Mouse (Mus musculus) splenic B cell, adult 2 months (primary cell): ENCODE measurements around the gene Mid1.
A peak's percentile ranks its signal among the peaks of the same experiment; 100 is the strongest.
"Not testable (repeated sequence)": the region's sequence is repeated elsewhere in the genome, so short reads cannot be mapped to it uniquely, and the experiment has no call there.

Source experiments
- DNase-seq: peaks from one replicate; pipeline ENCODE4 v3.0.0-alpha.2; 2011; ENCODE audit warnings: low read depth, low spot score
- H3K27me3 ChIP-seq: 2 replicates; pipeline ENCODE4 v1.6.1; 2012; ENCODE audit warnings: mild to moderate bottlenecking, low read length, moderate library complexity, mixed read lengths; ENCODE audit not compliant: control insufficient read depth, poor library complexity, insufficient read depth, severe bottlenecking
- H3K36me3 ChIP-seq: 2 replicates; pipeline ENCODE4 v1.6.1; 2012; ENCODE audit warnings: mild to moderate bottlenecking, low read length, moderate library complexity, mixed read lengths; ENCODE audit not compliant: control insufficient read depth, poor library complexity, insufficient read depth, severe bottlenecking

The Mid1 gene

DNA sequence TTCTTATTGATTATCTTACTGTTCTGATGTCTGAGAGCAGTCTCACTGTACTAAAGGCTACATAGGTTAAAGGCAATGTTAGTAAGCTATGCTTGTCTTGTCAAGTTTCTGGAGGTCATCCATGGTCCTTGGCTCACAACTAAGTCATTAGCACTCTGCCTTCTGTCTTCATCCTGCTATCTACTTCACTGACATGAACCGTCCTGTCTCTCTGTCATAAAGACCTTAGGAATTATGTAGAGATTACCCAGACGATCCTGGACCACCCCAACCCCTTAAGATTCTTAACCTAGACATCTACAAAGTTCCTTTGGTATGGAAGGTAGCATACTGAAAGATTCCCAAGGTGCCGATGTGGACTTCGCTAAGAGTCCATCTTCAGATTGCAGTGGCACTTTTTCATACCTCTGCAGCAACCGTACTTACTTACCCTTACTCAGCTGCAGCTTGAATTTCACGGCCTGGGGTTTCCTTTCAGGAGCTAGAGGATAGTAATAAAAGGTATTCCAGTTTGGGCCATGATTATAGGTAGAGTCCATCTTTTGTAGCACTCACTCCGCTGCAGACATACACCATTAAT lies 292.9 kb downstream of the Mid1 start:
- not testable (repeated sequence) for H3K36me3 ChIP-seq, H3K27me3 ChIP-seq
- peak; percentile 53 for DNase-seq

DNA sequence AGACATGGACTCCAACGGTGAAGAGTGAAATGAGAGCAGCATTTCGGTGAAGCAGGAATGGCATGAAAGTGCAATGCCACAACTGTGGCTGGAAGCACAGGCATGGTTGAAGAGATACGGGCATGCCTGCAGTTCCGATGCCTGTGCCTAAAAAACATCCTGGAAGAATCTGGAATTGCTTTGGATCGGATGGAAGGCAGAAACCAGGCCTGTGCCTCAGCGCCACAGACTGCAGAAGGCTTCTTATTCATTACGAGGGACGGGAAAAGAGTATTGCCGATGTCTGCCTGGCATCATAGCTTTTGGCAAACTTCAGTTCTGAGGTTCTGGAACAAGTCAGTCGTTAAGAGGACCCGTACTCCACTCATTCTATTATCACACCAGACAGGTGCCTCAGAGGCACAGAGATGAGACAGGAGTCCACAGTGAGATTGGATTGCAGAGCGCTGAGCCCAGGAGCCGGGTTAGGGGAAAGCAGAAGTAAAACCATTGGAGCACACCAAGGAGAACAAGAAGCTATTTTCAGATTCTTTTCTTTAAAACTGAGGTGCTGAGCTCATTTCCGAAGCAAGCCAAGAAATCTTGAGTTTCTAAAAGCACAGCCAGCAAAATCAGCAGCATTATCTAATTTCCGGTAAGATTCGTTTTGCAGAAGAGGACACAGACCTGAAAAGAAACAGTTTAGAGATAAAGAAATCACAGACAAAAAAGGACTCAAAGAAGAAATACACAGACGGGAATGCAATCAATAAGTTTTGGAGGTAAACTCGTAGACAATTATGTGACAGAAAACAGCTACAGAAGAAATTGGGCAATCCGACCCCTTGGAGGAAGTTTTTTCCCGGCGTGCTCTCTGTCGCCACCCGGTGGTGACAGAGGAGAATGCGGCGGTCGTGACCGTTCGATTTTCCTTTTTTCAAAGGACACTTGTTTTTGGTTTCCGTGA lies 293.7 kb downstream of the Mid1 start:
- H3K36me3 ChIP-seq, H3K27me3 ChIP-seq: not testable (repeated sequence)
- peak; percentile 91 for DNase-seq

DNA sequence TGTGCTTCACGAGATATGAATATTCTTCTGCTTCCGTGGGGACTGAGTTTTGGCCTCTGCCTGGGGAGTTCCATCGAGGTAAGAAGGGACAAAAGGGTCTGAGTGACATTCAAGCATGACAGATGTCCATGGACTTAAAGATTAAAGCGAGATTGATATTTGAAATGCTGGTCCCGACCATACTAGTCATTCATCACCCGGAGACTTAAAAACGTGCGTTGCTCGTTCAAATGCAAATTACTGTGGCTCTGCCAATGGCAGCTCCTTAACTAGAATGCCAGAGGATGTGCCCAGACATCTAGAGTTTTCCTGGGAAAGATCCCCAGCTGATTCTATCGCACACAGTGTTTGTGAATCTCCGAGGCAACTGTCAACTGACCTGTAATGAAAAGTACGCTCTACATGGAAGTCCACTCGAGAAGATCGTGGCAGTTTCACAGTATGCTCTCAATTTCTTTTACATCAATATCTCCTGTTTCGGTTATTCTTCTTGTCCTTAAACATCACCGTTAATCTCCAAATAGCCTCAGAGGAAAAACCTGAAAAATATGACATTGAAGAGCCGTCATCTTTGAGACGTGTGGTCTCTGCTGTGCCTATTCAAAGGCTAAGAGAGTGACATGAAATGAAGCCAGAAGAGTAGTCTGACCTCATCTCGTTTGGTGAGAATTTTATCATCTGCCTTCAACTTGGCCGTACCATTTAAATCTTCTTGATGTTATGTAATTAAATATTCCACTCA lies 294.6 kb downstream of the Mid1 start:
- H3K27me3 ChIP-seq, H3K36me3 ChIP-seq, DNase-seq: not testable (repeated sequence)

DNA sequence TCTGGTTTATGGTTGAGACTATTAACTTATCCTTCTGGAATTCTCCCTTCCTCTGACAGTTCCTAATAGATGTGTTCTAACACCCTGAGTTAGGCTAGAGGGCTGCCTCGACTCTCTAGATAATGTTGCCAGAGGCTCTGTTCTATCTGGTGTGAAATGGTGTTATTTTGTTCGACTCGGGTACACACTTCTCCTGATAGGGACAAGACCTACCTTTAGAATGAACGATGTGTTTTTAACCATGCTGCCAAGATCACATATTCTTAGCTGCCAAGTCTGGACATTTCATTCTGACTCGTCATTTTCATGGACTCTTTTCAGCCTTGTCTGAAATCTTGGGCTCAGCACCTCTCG lies 295.2 kb downstream of the Mid1 start:
- DNase-seq: peak; percentile 44
- H3K27me3 ChIP-seq, H3K36me3 ChIP-seq: not testable (repeated sequence)

DNA sequence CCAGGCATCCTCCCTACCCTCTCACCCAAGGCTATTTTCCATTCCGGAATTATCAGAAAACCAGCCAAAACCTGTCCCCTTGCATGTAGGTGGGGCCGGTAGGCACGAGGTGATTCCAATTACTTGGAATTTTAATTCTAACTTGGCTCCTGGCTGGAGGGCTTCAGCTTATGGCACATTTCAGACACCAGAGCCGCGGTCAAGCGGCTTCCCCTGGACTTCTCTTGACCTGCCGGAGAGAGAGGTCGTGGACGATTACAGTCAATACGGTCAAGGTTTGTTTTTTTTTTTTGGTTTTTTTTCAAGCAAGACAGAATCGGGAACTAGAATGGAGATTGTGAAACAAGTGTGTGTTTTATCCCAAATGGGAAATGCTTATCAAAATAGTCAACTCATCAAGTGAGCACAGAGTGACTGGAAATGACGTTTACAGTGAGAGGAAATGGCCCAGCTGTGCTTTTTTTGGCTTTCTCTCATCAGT lies 295.9 kb downstream of the Mid1 start:
- H3K27me3 ChIP-seq: no peaks in the 10 kb centered on the region
- peak; percentile 32 for DNase-seq
- 0 out of 2 replicates have a peak, but pooled peaks cover 3% of the 10 kb centered on the region for H3K36me3 ChIP-seq

DNA sequence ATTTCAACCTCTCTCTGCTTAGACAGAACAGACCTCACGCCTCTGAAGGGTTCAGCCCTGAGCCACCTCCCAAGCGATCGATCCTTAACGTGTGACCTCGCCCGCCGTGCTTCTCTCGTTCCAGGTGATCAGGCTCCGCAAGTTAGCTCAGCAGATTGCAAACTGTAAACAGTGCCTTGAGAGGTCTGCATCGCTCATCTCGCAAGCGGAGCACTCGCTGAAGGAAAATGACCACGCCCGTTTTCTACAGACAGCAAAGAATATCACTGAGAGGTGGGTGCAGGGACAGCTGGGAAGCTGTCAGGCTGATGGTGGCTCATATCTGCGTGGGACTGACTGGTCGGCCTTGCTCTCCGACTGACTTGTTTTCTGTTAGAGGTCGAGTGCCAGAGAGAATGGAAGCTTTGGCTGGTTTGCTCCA lies 296.8 kb downstream of the Mid1 start:
- DNase-seq: peak; percentile 51
- H3K27me3 ChIP-seq, H3K36me3 ChIP-seq: not testable (repeated sequence)

DNA sequence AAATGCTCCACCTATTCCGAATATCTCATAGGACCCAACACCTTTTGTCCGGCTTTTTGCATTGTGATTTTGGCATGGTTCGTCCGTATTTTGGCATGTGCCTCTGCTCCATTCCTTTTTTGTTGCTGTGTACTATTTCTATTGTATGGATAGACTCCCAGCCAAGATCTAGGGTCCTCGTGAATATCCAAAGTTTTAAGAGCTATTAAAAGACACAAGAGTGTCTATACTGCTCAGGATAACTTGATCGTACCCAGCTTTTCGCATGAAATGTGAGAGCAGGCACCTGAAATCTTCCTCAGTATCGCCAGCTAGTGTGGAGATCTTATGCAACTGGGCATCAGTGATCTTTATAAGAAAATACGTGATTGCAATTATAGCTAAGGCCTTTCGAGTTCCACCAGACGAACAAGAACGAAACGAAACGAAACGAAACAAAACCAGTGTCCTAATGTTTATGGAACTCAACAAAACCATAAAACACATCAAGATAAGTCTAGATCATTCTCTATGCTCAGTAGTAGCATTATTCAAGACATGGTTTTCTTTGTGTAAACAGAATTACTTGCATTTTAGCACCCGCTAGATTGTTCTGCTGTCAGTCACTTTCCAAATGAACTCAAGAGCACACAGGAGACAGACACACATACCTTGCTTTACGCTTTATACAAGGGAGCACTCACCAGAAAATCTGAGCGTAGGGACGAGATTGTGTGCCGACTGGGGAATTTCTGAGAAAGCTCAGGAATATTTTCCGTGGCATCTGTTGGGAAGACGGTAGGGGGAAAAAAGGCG lies 297.8 kb downstream of the Mid1 start:
- H3K27me3 ChIP-seq, H3K36me3 ChIP-seq: not testable (repeated sequence)
- peak; percentile 40 for DNase-seq

DNA sequence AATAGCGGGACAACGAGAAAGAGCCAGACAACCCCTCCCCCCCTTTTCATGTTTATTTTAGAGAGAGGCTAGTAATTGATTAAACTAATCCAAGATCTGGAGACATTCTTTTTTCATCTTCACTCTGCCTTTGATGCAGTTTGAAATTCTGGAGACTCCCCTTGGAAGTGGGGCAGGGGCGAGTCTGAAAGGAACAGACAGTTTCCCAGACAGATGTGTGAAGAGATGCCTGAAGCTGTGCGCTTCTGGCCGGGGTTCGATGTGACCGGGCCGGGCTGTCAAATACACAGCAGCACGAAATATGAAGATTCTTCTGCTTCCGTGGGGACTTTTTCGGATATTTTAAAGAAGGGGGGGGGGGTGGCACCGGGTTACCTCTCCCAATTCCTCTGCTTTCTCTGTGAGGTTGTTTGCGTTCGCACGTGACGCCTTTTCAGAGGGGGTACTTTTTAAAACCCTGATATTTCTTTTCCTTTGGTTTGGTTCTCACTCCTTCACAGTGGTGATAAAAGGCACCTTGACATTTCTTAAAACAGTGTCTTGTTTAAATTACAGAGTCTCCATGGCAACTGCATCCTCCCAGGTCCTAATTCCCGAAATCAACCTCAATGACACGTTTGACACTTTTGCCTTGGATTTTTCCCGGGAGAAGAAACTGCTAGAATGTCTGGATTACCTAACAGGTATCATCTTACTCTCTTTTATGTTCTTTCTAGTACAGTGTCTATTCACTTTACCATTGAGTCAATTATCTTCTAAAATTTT lies 298.6 kb downstream of the Mid1 start:
- H3K36me3 ChIP-seq, H3K27me3 ChIP-seq: not testable (repeated sequence)
- DNase-seq: peak; percentile 39

DNA sequence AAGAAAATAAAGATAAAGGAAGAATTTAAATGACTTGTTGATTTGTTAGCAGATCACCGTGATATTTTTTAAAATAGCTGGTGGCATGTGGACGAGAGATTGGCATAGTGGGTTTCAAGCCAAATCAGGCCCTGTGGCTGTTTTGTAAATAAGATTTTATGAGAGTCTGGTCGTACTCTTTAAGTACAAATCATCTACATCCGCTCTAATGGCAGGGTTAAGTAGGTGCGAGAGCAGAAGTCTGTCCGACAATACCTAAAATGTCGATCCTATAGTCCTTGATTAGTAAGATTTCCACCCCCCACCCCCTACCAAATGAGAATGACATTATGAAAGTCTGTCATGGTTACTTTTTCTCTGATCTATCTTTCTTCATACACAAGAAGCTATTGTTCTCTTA lies 299.3 kb downstream of the Mid1 start:
- H3K36me3 ChIP-seq, H3K27me3 ChIP-seq: not testable (repeated sequence)
- peak; percentile 38 for DNase-seq

DNA sequence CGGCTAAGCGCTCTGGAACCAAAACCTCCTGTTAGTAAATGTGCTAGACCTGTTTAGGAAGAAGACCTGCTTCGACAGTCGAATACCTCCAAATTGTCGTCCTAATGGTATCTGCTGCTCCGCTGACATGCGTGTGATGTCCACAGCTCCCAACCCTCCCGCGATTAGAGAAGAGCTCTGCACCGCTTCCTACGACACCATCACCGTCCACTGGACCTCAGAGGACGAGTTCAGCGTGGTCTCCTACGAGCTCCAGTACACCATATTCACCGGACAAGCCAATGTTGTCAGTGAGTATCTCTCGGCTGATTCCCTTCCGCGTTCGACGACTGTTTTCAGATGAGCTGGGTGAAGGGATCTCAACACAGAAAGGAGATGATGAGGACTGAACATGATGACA lies 299.9 kb downstream of the Mid1 start:
- not testable (repeated sequence) for H3K27me3 ChIP-seq, H3K36me3 ChIP-seq
- DNase-seq: peak; percentile 46

DNA sequence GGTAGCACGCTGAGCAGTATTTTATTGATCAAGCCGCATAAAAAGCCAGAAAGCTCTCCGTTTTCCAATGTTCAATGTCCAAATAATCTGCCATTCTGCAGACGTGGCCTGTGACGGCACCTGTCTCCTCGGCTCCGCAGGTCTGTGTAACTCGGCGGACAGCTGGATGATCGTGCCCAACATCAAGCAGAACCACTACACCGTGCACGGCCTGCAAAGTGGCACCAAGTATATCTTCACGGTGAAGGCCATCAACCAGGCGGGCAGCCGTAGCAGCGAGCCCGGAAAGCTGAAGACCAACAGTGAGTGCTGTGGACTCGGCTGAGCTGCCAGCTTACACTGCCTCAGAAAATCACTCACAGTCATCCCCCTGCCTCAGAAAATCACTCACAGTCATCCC lies 300.8 kb downstream of the Mid1 start:
- peak; percentile 56 for DNase-seq
- H3K36me3 ChIP-seq, H3K27me3 ChIP-seq: not testable (repeated sequence)

DNA sequence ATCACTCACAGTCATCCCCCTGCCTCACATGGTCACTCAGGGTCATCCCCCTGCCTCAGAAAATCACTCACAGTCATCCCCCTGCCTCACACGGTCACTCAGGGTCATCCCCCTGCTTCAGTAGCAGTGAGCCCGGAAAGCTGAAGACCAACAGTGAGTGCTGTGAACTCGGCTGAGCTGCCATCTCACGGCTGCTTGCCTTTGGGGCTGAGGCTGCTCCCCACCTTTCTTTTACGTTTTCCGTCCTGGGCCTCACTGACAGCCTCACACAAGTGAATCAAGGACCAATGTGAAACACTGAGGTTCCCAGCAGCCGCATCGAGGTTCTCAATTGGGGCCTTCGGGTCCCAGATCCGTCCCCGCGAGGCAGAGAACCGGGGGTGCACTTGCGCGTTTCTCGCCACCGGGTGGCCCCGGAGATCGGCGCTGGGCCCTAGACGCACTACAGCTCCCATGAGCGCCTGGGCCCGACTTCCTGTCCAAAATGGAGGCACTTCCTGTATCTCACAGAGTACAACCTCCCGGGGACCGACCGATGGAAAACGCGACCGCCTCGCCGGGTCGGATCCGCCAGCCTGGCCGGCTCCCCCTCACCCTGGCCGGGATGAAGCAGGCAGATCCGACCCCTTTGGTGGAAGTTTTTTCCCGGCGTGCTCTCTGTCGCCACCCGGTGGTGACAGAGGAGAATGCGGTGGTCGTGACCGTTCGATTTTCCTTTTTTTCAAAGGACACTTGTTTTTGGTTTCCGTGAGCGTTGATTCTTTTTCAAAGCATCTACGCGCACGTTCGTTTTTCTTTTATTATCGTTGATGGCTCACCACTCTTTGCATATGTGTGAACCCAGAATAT lies 301.7 kb downstream of the Mid1 start:
- not testable (repeated sequence) for H3K27me3 ChIP-seq, H3K36me3 ChIP-seq
- DNase-seq: peak; percentile 93

DNA sequence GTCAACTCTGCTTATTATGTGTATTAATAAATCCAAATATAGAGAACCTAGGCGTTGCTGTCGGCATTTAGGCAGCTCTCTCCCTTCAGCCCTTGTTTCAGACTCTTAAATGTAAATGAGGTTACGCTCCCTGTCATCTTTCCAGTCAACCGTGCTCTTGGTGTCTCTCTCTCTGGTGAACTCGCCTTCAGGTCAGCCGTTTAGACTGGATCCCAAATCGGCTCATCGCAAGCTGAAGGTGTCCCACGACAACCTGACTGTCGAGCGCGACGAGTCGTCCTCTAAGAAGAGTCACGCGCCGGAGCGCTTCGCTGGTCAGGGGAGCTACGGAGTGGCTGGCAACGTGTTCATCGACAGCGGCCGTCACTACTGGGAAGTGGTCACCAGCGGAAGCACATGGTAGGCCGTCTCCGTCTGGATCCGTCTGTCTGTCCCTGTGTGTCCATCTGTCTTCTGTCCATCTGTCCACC lies 302.4 kb downstream of the Mid1 start:
- DNase-seq: peak; percentile 76
- not testable (repeated sequence) for H3K36me3 ChIP-seq, H3K27me3 ChIP-seq
